Mouse (Mus musculus): ENCODE results near the gene Tnfrsf21. TPM values are rescaled to one million over a fixed set of nuclear protein-coding genes. Genes with fewer than 3 reads are reported as not detected.

Gene Tnfrsf21
- polyA plus RNA-seq, 1 experiment from 2014 or later, result 59.6 TPM

GRCm38 (mm10) chr17:43068846-43069553, 52.6 kb downstream of the Tnfrsf21 start:
- H3K27me3 ChIP-seq, result no peaks in the 10 kb centered on the region
- H3K9me3 ChIP-seq, result no peaks in the 10 kb centered on the region
- no peak overlapping the region for H3K4me2 ChIP-seq (replicated peaks)
- H3K4me1 ChIP-seq, result peaks cover 14% of the 10 kb centered on the region; the same call in 1 of the 2 replicates
- H3K4me3 ChIP-seq, result no peak overlapping the region
- H3K36me3 ChIP-seq, result peaks cover 16% of the 10 kb centered on the region
- no peak overlapping the region for H3K9ac ChIP-seq (replicated peaks)
- ATAC-seq (replicated peaks), result 0 out of 2 replicates have a peak, but pooled peaks have one; percentile 27
- 53% methylated on average over 7 of the region's 7 CpGs for WGBS
- no peak overlapping the region for H3K27ac ChIP-seq (replicated peaks)

- H3K4me2 ChIP-seq (replicated peaks), result no peak overlapping the region
- H3K9me3 ChIP-seq, result no peaks in the 10 kb centered on the region
- no peak for ATAC-seq (replicated peaks)
- peaks cover 14% of the 10 kb centered on the region; the same call in 1 of the 2 replicates for H3K4me1 ChIP-seq
- H3K9ac ChIP-seq (replicated peaks), result no peak overlapping the region
- no peak overlapping the region for H3K27ac ChIP-seq (replicated peaks)
- no peak overlapping the region for H3K4me3 ChIP-seq
- WGBS, result 99% methylated on average over 2 of the region's 2 CpGs
- H3K36me3 ChIP-seq, result peaks cover 9% of the 10 kb centered on the region
- H3K27me3 ChIP-seq, result no peaks in the 10 kb centered on the region
Observed at GRCm38 (mm10) chr17:43070946-43071345, 54.6 kb downstream of the Tnfrsf21 start.

GRCm38 (mm10) chr17:43072142-43072786, 55.9 kb downstream of the Tnfrsf21 start:
- Histone ChIP-seq H3K4me3 (no peak overlapping the region), H3K4me1 (peaks cover 17% of the 10 kb centered on the region), H3K9me3 (no peaks in the 10 kb centered on the region), H3K36me3 (peaks cover 6% of the 10 kb centered on the region; the same call in 1 of the 2 replicates), H3K27me3 (no peaks in the 10 kb centered on the region), H3K9ac (replicated peaks) (no peak overlapping the region), H3K27ac (replicated peaks) (no peak overlapping the region), H3K4me2 (replicated peaks) (no peak overlapping the region)
- no peak for ATAC-seq (replicated peaks)
- WGBS, result 79% methylated on average over 11 of the region's 11 CpGs

GRCm38 (mm10) chr17:43072787-43073148, 56.4 kb downstream of the Tnfrsf21 start:
- no peak overlapping the region for H3K27ac ChIP-seq (replicated peaks)
- H3K27me3 ChIP-seq, result no peaks in the 10 kb centered on the region
- no peak overlapping the region for H3K9ac ChIP-seq (replicated peaks)
- H3K4me2 ChIP-seq (replicated peaks), result no peak overlapping the region
- no peak for ATAC-seq (replicated peaks)
- WGBS, result 78% methylated on average over 5 of the region's 5 CpGs
- H3K4me1 ChIP-seq, result peaks cover 22% of the 10 kb centered on the region
- no peaks in the 10 kb centered on the region for H3K9me3 ChIP-seq
- no peak overlapping the region for H3K4me3 ChIP-seq
- peaks cover under 1% of the 10 kb centered on the region; the same call in 1 of the 2 replicates for H3K36me3 ChIP-seq

- no peak overlapping the region for H3K4me2 ChIP-seq (replicated peaks)
- H3K36me3 ChIP-seq, result no peaks in the 10 kb centered on the region
- H3K9ac ChIP-seq (replicated peaks), result no peak overlapping the region
- H3K4me1 ChIP-seq, result peaks cover 18% of the 10 kb centered on the region
- no peaks in the 10 kb centered on the region for H3K9me3 ChIP-seq
- no peak overlapping the region for H3K27ac ChIP-seq (replicated peaks)
- no peaks in the 10 kb centered on the region for H3K27me3 ChIP-seq
- H3K4me3 ChIP-seq, result no peak overlapping the region
- WGBS, result 72% methylated on average over 5 of the region's 5 CpGs
- ATAC-seq (replicated peaks), result no peak
Observed at GRCm38 (mm10) chr17:43074391-43074790, 58.0 kb downstream of the Tnfrsf21 start.

GRCm38 (mm10) chr17:43075100-43075499, 58.7 kb downstream of the Tnfrsf21 start:
- Histone ChIP-seq H3K27me3 (no peaks in the 10 kb centered on the region), H3K9me3 (no peaks in the 10 kb centered on the region), H3K36me3 (no peaks in the 10 kb centered on the region), H3K4me2 (replicated peaks) (no peak overlapping the region), H3K9ac (replicated peaks) (no peak overlapping the region), H3K4me3 (no peak overlapping the region), H3K27ac (replicated peaks) (no peak overlapping the region), H3K4me1 (peaks cover 19% of the 10 kb centered on the region)
- 70% methylated on average over 8 of the region's 8 CpGs for WGBS
- ATAC-seq (replicated peaks), result no peak

- Histone ChIP-seq H3K4me2 (replicated peaks) (no peak overlapping the region), H3K27me3 (no peaks in the 10 kb centered on the region), H3K36me3 (no peaks in the 10 kb centered on the region), H3K4me1 (peaks cover 27% of the 10 kb centered on the region), H3K4me3 (no peak overlapping the region), H3K9me3 (no peaks in the 10 kb centered on the region), H3K9ac (replicated peaks) (no peak overlapping the region), H3K27ac (replicated peaks) (no peak overlapping the region)
- whole genome bisulfite sequencing, result 89% methylated on average over 8 of the region's 8 CpGs
- peak; percentile 12; the same call in 1 of the 2 replicates for ATAC-seq (replicated peaks)
Observed at GRCm38 (mm10) chr17:43075937-43076336, 59.6 kb downstream of the Tnfrsf21 start.

GRCm38 (mm10) chr17:43076801-43077493, 60.6 kb downstream of the Tnfrsf21 start:
- no peaks in the 10 kb centered on the region for H3K36me3 ChIP-seq
- H3K27ac ChIP-seq (replicated peaks), result peak overlapping the region; percentile 58
- H3K9ac ChIP-seq (replicated peaks), result no peak overlapping the region
- H3K4me2 ChIP-seq (replicated peaks), result peak overlapping the region; percentile 27
- H3K4me3 ChIP-seq, result no peak overlapping the region
- peaks cover 28% of the 10 kb centered on the region for H3K4me1 ChIP-seq
- peak; percentile 92 for ATAC-seq (replicated peaks)
- no peaks in the 10 kb centered on the region for H3K9me3 ChIP-seq
- WGBS, result 20% methylated on average over 18 of the region's 18 CpGs
- H3K27me3 ChIP-seq, result no peaks in the 10 kb centered on the region

GRCm38 (mm10) chr17:43077540-43077939, 61.2 kb downstream of the Tnfrsf21 start:
- peak overlapping the region; percentile 58 for H3K27ac ChIP-seq (replicated peaks)
- H3K9me3 ChIP-seq, result no peaks in the 10 kb centered on the region
- H3K4me2 ChIP-seq (replicated peaks), result peak overlapping the region; percentile 27
- no peaks in the 10 kb centered on the region for H3K27me3 ChIP-seq
- ATAC-seq (replicated peaks), result peak; percentile 1; the same call in 1 of the 2 replicates
- H3K36me3 ChIP-seq, result no peaks in the 10 kb centered on the region
- 46% methylated on average over 4 of the region's 4 CpGs for WGBS
- no peak overlapping the region for H3K9ac ChIP-seq (replicated peaks)
- no peak overlapping the region for H3K4me3 ChIP-seq
- H3K4me1 ChIP-seq, result peaks cover 24% of the 10 kb centered on the region

- no peak overlapping the region for H3K27ac ChIP-seq (replicated peaks)
- peaks cover 11% of the 10 kb centered on the region for H3K36me3 ChIP-seq
- H3K9ac ChIP-seq (replicated peaks), result no peak overlapping the region
- ATAC-seq (replicated peaks), result no peak
- no peak overlapping the region for H3K4me3 ChIP-seq
- no peaks in the 10 kb centered on the region for H3K27me3 ChIP-seq
- WGBS, result 95% methylated on average over 5 of the region's 5 CpGs
- peaks cover 18% of the 10 kb centered on the region for H3K4me1 ChIP-seq
- H3K4me2 ChIP-seq (replicated peaks), result no peak overlapping the region
- no peaks in the 10 kb centered on the region for H3K9me3 ChIP-seq
Observed at GRCm38 (mm10) chr17:43081225-43081624, 64.9 kb downstream of the Tnfrsf21 start.

GRCm38 (mm10) chr17:43089496-43089895, 73.1 kb downstream of the Tnfrsf21 start:
- WGBS, result 93% methylated on average over 6 of the region's 6 CpGs

More at GRCm38 (mm10) chr17:43089496-43089895, 73.1 kb downstream of the Tnfrsf21 start:
- Histone ChIP-seq H3K9me3 (no peaks in the 10 kb centered on the region), H3K4me1 (no peaks in the 10 kb centered on the region), H3K9ac (replicated peaks) (no peak overlapping the region), H3K4me3 (no peak overlapping the region), H3K27me3 (no peaks in the 10 kb centered on the region), H3K4me2 (replicated peaks) (no peak overlapping the region), H3K36me3 (peaks cover 38% of the 10 kb centered on the region), H3K27ac (replicated peaks) (no peak overlapping the region)
- ATAC-seq (replicated peaks), result no peak
